Mouse (Mus musculus) lung, postnatal 25 days (tissue): ENCODE results near the gene Npnt.

ENCODE experiments used
- DNase-seq: peaks from one replicate; pipeline ENCODE4 v3.0.0; 2022; ENCODE audit warnings: low spot score

Gene Npnt

DNA sequence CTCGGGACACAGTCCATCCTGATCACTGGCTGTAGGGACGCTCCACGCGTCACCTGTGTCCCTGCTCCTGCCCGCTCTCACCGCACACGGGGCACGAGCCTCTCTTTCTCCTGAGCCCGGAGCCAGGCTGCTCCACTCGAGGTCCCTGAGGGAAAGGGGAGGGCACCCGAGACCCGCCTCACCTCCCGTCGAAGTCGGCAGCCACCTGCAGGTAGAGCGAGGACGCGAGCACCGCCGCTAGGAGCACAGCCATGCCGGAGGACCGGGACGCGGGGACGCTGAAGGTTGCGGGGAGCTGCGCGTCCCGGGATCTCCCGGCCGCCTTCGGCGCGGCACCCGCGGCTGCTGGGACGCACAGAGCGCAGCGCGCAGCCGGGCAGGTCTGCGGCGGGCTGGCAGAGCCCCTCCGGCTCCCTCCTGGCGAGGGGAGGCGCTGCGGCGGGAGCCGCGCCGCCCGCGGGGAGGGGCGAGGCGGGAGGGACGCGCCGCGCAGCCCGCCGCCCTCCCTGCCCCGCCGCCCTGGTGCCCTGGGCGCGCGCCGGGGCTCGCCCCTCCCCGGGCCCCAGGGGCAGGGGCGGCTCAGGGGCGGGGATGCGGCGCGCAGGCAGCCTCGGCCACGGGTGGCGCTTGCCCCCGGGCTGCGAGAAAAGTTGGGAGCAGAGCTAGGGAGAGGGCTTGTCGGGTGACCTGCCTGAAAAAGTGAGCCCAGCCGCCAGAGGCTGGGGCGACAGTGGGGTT lies at the start of gene Npnt:
Npnt (minus strand) TSS at position 501 of the 738 bp plus-strand sequence.
- peak; percentile 44 for DNase-seq

GRCm38 (mm10) chr3:132996299-132996698 lies 46.2 kb upstream of the Npnt start:
- no peak for DNase-seq

DNA sequence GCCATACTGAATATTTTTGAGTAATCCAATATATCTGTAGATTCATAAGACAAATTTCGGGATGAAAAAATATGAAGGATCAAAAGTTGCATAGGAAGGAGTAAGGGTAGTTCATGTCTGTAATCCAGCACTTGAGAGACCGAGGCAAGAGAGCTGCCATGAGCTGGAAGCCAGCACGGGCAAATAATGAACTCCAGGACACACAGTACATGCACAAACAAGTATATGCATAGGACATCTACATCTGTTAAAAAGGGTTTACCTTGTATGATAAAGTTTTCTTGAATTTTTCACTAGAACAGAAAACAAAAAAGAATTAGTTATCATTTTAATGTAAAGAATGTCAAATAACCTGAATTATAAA lies 45.8 kb upstream of the Npnt start:
- DNase-seq, result no peak

- DNase-seq, result peak; percentile 58
These were observed 45.2 kb upstream of the Npnt start for GRCm38 (mm10) chr3:132995172-132995903.

DNA sequence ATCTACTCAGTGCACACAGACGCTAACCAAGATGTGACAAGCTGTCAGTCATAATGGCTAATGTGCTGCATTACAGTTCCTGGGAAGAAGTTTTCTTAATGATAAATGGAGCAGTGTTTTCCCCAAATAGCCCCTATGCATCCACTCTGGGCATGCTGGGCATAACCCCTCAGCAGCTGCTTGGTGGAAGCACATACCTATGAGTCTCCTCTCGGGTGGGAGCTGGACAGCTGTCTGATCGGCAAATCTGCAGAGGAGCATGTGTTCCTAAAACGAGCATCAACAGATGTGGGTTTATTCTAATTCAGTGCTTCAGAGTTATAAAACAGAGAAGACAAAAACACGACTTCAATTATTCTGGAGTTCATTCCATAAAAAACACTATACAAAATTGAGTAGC lies 36.1 kb upstream of the Npnt start:
- no peak for DNase-seq

DNA sequence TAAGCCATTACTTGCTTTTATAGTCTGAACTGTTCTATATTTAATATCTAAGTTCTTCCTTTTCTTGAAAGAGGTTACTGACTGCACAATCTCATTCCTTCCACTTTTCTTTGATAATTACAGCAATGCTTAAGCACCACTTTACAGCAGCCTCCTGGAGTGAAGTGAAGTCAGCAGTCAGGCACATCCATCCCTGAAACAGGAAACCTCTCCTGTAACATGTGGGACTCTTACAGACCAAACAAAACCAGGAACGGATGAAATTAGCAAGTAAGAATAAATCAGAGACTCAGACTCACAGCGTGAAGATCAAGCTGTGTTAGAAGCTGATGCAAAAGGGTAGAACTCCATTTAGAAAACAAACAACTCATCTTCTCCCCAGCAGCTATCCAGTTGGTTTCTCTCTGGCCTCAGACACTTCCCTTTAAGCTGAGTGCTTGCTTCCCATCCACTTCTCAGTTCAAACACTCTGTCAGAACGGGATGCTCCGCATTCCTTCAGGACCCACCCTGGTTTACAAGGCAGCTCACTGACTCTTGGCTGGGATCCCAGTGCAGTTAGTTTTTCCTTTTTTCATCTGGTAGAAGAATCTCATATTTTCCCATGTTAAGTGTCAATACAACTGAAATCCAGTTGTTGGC lies 33.9 kb upstream of the Npnt start:
- peak; percentile 65 for DNase-seq

DNA sequence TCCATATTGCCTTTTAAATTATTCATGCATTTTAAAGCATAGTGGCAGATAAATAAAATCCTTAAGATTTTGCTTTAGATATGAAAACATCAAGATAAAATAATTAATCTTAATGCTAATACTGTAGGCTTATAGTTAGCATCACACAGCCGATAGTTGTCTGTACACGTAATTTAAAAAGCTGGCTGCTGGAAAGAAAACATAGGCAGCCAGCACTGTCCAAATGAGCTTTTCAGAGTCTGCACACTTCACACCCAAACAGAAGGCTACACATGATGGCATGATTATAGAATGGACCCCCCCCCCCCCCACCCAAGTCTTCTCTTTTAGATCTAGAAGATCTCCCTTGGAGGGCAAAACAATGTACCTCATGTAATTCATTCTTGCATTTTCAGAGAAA lies 31.9 kb upstream of the Npnt start:
- no peak for DNase-seq

DNA sequence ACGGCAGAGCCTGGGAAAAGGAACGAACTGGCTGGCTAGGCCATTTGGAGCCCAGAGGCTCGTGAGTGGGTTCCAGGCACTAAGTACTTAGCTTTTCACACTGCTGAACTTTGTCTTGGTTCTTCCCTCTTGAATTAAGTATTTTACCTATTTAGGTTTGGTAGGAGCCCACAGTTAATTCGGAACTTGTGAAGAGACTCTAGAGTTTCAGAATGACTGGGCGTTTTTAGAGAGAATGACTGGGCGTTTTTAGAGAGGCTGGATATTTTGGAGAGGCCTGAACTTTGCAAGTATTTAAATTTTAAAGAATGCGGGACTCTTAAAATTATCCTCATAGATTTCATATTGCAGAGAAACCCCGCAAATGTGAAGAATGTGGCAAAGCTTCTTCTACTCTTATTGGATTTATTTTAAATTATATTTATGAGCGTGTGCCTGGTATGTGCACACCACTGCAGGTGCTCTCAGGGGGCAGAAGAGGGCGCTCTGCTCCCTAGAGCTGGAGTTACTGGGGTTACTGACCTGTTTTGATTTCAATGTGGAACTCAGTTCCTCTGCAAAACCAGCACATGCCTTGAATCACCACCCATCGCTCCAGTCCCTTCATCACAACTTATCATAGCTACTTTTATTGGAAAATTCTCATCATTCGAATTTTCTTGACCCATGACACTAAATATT lies 29.8 kb upstream of the Npnt start:
- no peak for DNase-seq

- DNase-seq, result no peak
These were observed 16.2 kb upstream of the Npnt start for GRCm38 (mm10) chr3:132966255-132966654.

DNA sequence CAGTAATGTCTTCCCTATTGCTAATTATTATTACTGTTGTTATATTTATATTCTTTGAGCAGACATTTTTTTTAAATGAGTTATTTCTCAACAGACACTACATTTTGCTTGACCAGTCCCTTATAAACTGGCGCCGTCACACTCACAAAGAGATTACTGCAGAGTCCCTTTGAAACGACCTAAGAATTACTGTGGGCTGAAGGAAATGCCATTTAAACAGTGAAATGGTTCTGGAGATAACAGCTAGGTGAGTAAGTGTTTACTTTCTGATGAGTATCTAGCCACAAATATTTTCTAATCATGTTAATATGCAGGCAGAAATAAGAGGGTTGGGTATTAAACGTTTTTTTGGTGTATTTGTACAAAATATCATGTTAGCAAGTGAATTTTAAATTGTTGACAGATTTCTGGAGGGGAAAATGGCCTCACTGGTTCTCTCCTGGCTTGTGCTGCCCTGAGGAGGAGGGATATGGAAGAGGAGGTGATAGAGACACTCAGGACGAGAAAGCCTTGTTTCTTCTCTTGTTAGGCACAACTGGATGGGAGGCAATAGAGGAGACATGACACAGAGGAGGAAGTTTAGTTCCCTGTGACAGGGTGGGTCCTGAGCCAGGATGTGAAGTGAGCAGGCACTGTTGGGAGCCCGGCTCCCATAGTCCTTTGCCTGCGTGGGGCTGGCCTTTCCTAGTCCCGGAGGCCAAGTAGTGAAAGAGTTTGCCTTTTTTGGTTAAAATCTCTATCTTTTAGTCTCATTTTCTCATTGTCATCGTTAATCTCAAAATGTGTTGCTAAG lies 14.8 kb upstream of the Npnt start:
- no peak for DNase-seq

GRCm38 (mm10) chr3:132962631-132963361 lies 12.7 kb upstream of the Npnt start:
- no peak for DNase-seq

GRCm38 (mm10) chr3:132950529-132950880 lies 414 bp upstream of the Npnt start:
- no peak for DNase-seq

DNA sequence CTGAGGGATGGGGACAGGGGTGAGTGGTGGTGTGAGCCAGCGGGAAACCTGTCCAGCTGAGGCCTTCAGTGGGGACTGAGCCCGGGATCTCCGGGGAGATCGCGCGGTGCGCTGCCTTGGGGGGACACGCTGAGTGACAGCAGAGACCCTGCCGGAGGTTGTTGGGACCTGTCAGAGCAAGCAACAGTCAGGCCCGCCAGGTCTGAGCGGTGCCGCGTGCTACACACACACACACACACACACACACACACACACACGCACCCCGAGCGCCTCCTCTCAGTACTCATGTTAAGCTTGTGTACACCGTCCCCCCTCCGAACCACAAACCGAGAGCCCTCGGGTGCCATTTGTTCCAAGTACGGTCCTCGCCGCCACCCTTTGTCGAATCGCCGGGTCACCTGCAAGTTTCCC lies 706 bp downstream of the Npnt start:
- DNase-seq, result peak; percentile 30

DNA sequence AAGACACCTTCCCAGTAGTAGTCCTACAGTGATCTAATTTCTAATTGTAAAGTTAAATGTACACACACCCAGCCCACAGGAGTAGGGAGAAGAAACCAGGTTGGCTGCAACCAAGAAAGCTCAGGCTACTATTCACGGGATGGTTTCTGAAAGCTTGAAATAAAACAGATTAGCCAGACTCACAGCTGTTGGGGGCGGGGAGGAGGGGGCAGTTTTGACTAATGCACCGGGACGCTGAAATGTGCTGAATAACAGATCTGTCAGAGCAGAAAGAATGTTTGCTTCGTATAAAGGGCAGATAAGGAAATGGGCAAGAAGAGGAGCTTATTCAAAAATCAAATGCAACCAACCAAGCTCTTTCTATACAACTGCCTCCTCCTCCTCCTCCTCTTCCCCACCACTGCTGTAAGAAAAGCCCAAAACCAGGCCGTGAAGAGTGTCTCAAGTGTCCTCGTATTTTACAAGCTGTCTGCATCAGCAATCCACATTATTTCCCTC lies 1.7 kb downstream of the Npnt start:
- no peak for DNase-seq

- no peak for DNase-seq
These were observed 4.0 kb downstream of the Npnt start for GRCm38 (mm10) chr3:132946086-132946485.

GRCm38 (mm10) chr3:132945669-132946068 lies 4.4 kb downstream of the Npnt start:
- DNase-seq, result peak; percentile 58

GRCm38 (mm10) chr3:132944609-132945008 lies 5.5 kb downstream of the Npnt start:
- DNase-seq, result no peak

DNA sequence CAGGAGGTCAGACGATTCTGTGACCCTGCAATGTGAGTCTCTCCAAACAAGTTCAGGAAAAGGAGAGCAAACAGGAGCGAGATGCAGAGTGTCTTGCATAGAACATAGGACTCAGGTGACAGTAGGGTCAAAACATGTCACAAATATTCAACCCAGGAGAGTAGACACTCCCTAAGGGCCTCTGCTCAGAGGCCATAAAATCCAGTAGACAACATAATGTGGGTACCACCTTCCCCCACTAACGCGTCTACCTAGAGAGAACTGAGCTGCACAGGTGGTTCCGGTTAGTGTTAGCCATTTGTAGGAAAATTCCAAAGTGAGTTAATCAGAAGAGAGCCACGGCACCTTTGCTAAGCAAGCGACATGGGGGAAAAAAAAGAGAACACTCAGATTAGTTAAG lies 5.9 kb downstream of the Npnt start:
- DNase-seq, result no peak

- DNase-seq, result no peak
These were observed 7.3 kb downstream of the Npnt start for GRCm38 (mm10) chr3:132942778-132943177.

DNA sequence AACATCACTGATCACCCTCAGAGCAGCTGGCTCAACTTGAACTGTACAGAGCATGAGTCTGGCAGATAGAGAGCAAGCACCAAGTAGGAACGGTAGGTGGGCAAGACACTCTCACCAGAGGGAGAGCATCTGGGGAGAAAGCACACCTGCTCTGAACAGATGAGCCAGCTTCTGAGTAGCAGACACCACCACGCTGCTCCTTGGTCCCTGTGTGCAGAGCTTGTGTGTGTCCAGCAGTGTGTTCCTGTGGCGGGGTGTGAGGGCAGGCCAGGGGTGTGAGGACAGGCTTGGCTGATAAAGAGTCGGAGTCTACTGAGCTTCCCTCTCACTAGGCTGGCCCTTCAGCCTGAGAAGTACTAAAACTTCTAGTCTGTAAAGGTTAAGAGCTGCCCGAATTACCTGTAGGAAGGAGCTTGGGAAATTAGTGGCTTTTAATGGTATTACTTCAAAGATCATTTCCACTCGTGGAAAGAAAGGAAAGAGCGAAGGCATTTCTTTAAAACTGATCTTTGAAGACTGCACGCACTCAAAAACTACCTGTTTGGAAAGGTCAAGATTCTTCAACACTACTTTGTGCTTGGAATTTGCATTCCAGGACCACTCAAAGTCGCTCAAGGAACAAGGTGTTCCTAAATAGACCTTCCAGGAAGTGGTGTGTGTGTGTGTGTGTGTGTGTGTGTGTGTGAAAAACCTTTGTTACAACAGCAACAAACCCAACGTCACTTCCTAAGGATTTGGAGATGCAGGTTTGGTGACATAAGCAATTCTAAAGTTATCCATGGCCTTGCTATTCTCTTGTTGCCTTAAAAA lies 9.7 kb downstream of the Npnt start:
- peak; percentile 49 for DNase-seq
